In genomic region chr5:23782931-23783877, GRCm38 (mm10) we compare ENCODE assay signal across 8 mouse cellular contexts. TPM values are rescaled to one million over a fixed set of nuclear protein-coding genes. Genes with fewer than 3 reads are reported as not detected.
A peak's percentile ranks its signal among the peaks of the same experiment; 100 is the strongest.
DNase-seq lines count a peak whose midpoint lies in the region; ATAC-seq lines count a peak whose summit lies in the region.

Gene Pus7 (minus strand): TSS chr5:23783711.

- intact Hi-C loops in gastrocnemius, postnatal 14 days (cut with DNase I; ENCODE audit: low total_unique reads), result no loop called here
- intact Hi-C loops in left cerebral cortex, postnatal 25 days (cut with DNase I), result no loop called here

- peak; percentile 94 for DNase-seq in adrenal gland, adult 2 months
- peak; percentile 93 for DNase-seq in embryo, embryonic 10.5 days (ENCODE audit: low spot score)
- peak; percentile 88 for DNase-seq in gastrocnemius, postnatal 14 days
- DNase-seq in left cerebral cortex, postnatal 25 days (ENCODE audit: low spot score in 2 of 2), result peak; percentile 84 to 86
- DNase-seq in mesoderm, embryonic 11.5 days (ENCODE audit: low read depth, low spot score), result peak; percentile 89
- peak; percentile 84 for DNase-seq in right cerebral cortex, postnatal 25 days
- peak; percentile 81 to 85 for DNase-seq in urinary bladder, postnatal 36 days (ENCODE audit: low spot score in 2 of 2)

- ATAC-seq in inflammation-experienced regulatory T-cells, adult 6 months, result peak; percentile 75

RNA-seq across cellular contexts. Expression of gene Pus7, which starts in this region (rescaled TPM):
- total RNA-seq in adrenal gland, adult 2 months (2021), result 10 to 100 TPM; 16.8 to 17.9 TPM
- 2.5 and 3.0 TPM in 2 replicates for polyA plus RNA-seq in adrenal gland, adult 2 months (2012; rRNA removed)
- total RNA-seq in gastrocnemius, postnatal 14 days (2021), result 10 to 100 TPM in 1 of 2 experiments, 1 to 10 TPM in 1; 8.8 to 13.0 TPM
- polyA plus RNA-seq in inflammation-experienced regulatory T-cells, adult 6 months (2017; shearing (Covaris generic)), result 1 to 10 TPM; 4.1 to 9.8 (median 9.6) TPM
- total RNA-seq in left cerebral cortex, postnatal 25 days (2021), result 10 to 100 TPM; 18.1 TPM

Comparison
In these comparisons a context has a peak if more than half of its experiments do, and no peak if none do; other contexts are left out.
1. Peak in every context shown above with its lines: DNase-seq and ATAC-seq.